Mouse (Mus musculus): ENCODE data around the gene Mlf2.
"Not testable (repeated sequence)": the region's sequence is repeated elsewhere in the genome, so short reads cannot be mapped to it uniquely, and the experiment has no call there.

Gene Mlf2

GRCm38 (mm10) chr6:124930754-124931524, at the start of gene Mlf2:
Gene Mlf2, plus strand, starts transcription at chr6:124931386.
- peak; percentile 99 for DNase-seq

GRCm38 (mm10) chr6:124881821-124882220, 49.4 kb upstream of the Mlf2 start:
- no peak for DNase-seq

- DNase-seq, result no peak
These were observed 47.8 kb upstream of the Mlf2 start for GRCm38 (mm10) chr6:124883351-124883750.

- DNase-seq, result peak; percentile 75
These were observed 46.3 kb upstream of the Mlf2 start for GRCm38 (mm10) chr6:124884714-124885500.

GRCm38 (mm10) chr6:124885956-124886381, 45.2 kb upstream of the Mlf2 start:
- DNase-seq, result peak; percentile 69

GRCm38 (mm10) chr6:124887986-124888385, 43.2 kb upstream of the Mlf2 start, which contains the start of gene Cd4:
Gene Cd4, minus strand, starts transcription at chr6:124888221.
- peak; percentile 61 for DNase-seq

GRCm38 (mm10) chr6:124888555-124889125, 42.5 kb upstream of the Mlf2 start:
- DNase-seq, result no peak

- peak; percentile 45 for DNase-seq
These were observed 40.2 kb upstream of the Mlf2 start for GRCm38 (mm10) chr6:124890997-124891396.

GRCm38 (mm10) chr6:124894113-124894512, 37.1 kb upstream of the Mlf2 start:
- DNase-seq, result not testable (repeated sequence)

- peak; percentile 41 for DNase-seq
These were observed 32.8 kb upstream of the Mlf2 start for GRCm38 (mm10) chr6:124898359-124898758.

- DNase-seq, result peak; percentile 81
These were observed 31.0 kb upstream of the Mlf2 start for GRCm38 (mm10) chr6:124900056-124900800.

- peak; percentile 62 for DNase-seq
These were observed 30.2 kb upstream of the Mlf2 start for GRCm38 (mm10) chr6:124900801-124901480.

- peak; percentile 45 for DNase-seq
These were observed 29.3 kb upstream of the Mlf2 start for GRCm38 (mm10) chr6:124901851-124902250.

- peak; percentile 99 for DNase-seq
These were observed 27.5 kb upstream of the Mlf2 start for GRCm38 (mm10) chr6:124903580-124904151.

- DNase-seq, result peak; percentile 66
These were observed 26.8 kb upstream of the Mlf2 start for GRCm38 (mm10) chr6:124904161-124904981.

- no peak for DNase-seq
These were observed 26.0 kb upstream of the Mlf2 start for GRCm38 (mm10) chr6:124904991-124905860.

GRCm38 (mm10) chr6:124907767-124908166, 23.4 kb upstream of the Mlf2 start:
- no peak for DNase-seq

- peak; percentile 61 for DNase-seq
These were observed 21.2 kb upstream of the Mlf2 start for GRCm38 (mm10) chr6:124910032-124910431.

GRCm38 (mm10) chr6:124911533-124912218, 19.5 kb upstream of the Mlf2 start, which contains the start of gene Lag3:
Gene Lag3, minus strand, starts transcription at chr6:124911705.
- peak; percentile 68 for DNase-seq

All from thymus, postnatal 4 days (tissue).